Mouse (Mus musculus): ENCODE measurements at regions not wholly inside any gene's neighbourhood (a gene's known extent, or its start where the extent isn't known, plus 50 kb on each side); places are given as distances from the start of the nearest gene placed in this dataset.

DNA sequence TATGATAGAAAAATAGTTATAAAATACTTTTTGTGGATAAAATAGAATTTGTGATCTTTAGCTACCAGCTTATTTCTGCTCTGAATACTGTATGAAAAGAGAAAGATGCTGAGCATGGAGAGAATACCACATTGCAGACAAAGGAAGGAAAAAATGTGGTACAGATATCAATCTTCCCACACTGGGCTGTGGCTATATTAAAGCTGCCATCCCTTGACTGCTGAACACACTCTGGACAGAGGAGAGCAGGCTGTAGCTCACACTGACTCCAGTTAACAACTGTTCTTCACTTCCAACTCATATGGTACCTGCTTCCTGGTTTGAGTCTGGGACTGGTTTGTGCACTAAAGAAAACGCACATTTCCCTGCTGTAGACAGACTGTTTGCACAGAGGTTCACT is 76.7 kb upstream of the Try4 start:
- Histone ChIP-seq H3K27ac (ENCODE audit: low read depth, low read length) (no peak overlapping the region), H3K36me3 (ENCODE audit: control insufficient read depth, insufficient read depth, low read length) (no peaks in the 10 kb centered on the region), H3K4me2 (ENCODE audit: low read depth, low read length) (no peak overlapping the region), H3K4me1 (ENCODE audit: control insufficient read depth, insufficient read depth, low read length) (no peaks in the 10 kb centered on the region), H3K9me3 (ENCODE audit: control insufficient read depth, low read length) (no peaks in the 10 kb centered on the region), H3K9ac (replicated peaks; ENCODE audit: low read depth, low read length) (no peak overlapping the region), H3K4me3 (ENCODE audit: low read depth, low read length) (no peak overlapping the region), H3K27me3 (ENCODE audit: control insufficient read depth, insufficient read depth, low read length) (no peaks in the 10 kb centered on the region)
- 65% methylated on average over 1 of the region's 1 CpGs for WGBS
- ATAC-seq (ENCODE audit: low read depth): no peak

DNA sequence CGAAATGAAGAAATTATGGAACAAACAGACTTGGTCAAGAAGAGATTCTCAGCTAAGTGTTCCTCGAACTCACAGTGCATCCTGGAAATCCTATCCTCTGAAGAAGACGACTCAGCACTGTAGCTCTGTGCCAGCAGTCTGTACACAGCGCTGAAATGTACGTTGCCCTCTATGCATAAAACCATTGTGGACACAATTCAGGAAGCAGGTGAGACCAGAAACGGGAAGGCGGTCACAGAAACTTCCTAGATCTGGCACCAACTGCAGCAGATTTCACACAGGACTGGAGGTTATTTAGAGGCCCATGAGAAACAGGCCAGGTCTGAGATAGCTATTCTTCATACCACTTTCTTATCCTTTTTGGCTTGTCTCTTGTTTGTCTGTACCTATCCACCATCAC is 83.7 kb upstream of the Try4 start:
- Histone ChIP-seq H3K4me3 (ENCODE audit: low read depth, low read length) (no peak overlapping the region), H3K9ac (replicated peaks; ENCODE audit: low read depth, low read length) (no peak overlapping the region), H3K4me1 (ENCODE audit: control insufficient read depth, insufficient read depth, low read length) (no peaks in the 10 kb centered on the region), H3K9me3 (ENCODE audit: control insufficient read depth, low read length) (no peaks in the 10 kb centered on the region), H3K27me3 (ENCODE audit: control insufficient read depth, insufficient read depth, low read length) (no peaks in the 10 kb centered on the region), H3K4me2 (ENCODE audit: low read depth, low read length) (no peak overlapping the region), H3K27ac (ENCODE audit: low read depth, low read length) (no peak overlapping the region), H3K36me3 (ENCODE audit: control insufficient read depth, insufficient read depth, low read length) (no peaks in the 10 kb centered on the region)
- ATAC-seq (ENCODE audit: low read depth): no peak
- 90% methylated on average over 7 of the region's 7 CpGs for WGBS

GRCm38 (mm10) chr6:41215857-41216256 is 86.2 kb upstream of the Try4 start:
- no peaks in the 10 kb centered on the region for H3K27me3 ChIP-seq (ENCODE audit: control insufficient read depth, insufficient read depth, low read length)
- WGBS: 87% methylated on average over 4 of the region's 4 CpGs
- no peak for ATAC-seq (ENCODE audit: low read depth)

GRCm38 (mm10) chr6:41205864-41206263 is 96.2 kb upstream of the Try4 start:
- H3K4me3 ChIP-seq (ENCODE audit: low read depth, low read length): no peak overlapping the region
- H3K4me2 ChIP-seq (ENCODE audit: low read depth, low read length): no peak overlapping the region
- ATAC-seq (ENCODE audit: low read depth): no peak
- no peaks in the 10 kb centered on the region for H3K4me1 ChIP-seq (ENCODE audit: control insufficient read depth, insufficient read depth, low read length)
- 79% methylated on average over 4 of the region's 4 CpGs for WGBS
- H3K36me3 ChIP-seq (ENCODE audit: control insufficient read depth, insufficient read depth, low read length): no peaks in the 10 kb centered on the region
- no peak overlapping the region for H3K27ac ChIP-seq (ENCODE audit: low read depth, low read length)
- H3K9ac ChIP-seq (replicated peaks; ENCODE audit: low read depth, low read length): no peak overlapping the region
- no peaks in the 10 kb centered on the region for H3K27me3 ChIP-seq (ENCODE audit: control insufficient read depth, insufficient read depth, low read length)
- no peaks in the 10 kb centered on the region for H3K9me3 ChIP-seq (ENCODE audit: control insufficient read depth, low read length)

More at GRCm38 (mm10) chr6:41215857-41216256, 86.2 kb upstream of the Try4 start:
- H3K27ac ChIP-seq (ENCODE audit: low read depth, low read length): no peak overlapping the region
- no peak overlapping the region for H3K4me2 ChIP-seq (ENCODE audit: low read depth, low read length)
- H3K9ac ChIP-seq (replicated peaks; ENCODE audit: low read depth, low read length): no peak overlapping the region
- no peaks in the 10 kb centered on the region for H3K9me3 ChIP-seq (ENCODE audit: control insufficient read depth, low read length)
- H3K4me3 ChIP-seq (ENCODE audit: low read depth, low read length): no peak overlapping the region
- no peaks in the 10 kb centered on the region for H3K4me1 ChIP-seq (ENCODE audit: control insufficient read depth, insufficient read depth, low read length)
- no peaks in the 10 kb centered on the region for H3K36me3 ChIP-seq (ENCODE audit: control insufficient read depth, insufficient read depth, low read length)

- 88% methylated on average over 1 of the region's 1 CpGs for WGBS
- H3K9ac ChIP-seq (replicated peaks; ENCODE audit: low read depth, low read length): no peak overlapping the region
- H3K27me3 ChIP-seq (ENCODE audit: control insufficient read depth, insufficient read depth, low read length): no peaks in the 10 kb centered on the region
- ATAC-seq (ENCODE audit: low read depth): no peak
- no peaks in the 10 kb centered on the region for H3K9me3 ChIP-seq (ENCODE audit: control insufficient read depth, low read length)
- H3K36me3 ChIP-seq (ENCODE audit: control insufficient read depth, insufficient read depth, low read length): no peaks in the 10 kb centered on the region
- no peak overlapping the region for H3K4me2 ChIP-seq (ENCODE audit: low read depth, low read length)
- H3K4me3 ChIP-seq (ENCODE audit: low read depth, low read length): no peak overlapping the region
- H3K27ac ChIP-seq (ENCODE audit: low read depth, low read length): no peak overlapping the region
- H3K4me1 ChIP-seq (ENCODE audit: control insufficient read depth, insufficient read depth, low read length): no peaks in the 10 kb centered on the region
Measured at GRCm38 (mm10) chr6:41202882-41203281, 99.2 kb upstream of the Try4 start.

DNA sequence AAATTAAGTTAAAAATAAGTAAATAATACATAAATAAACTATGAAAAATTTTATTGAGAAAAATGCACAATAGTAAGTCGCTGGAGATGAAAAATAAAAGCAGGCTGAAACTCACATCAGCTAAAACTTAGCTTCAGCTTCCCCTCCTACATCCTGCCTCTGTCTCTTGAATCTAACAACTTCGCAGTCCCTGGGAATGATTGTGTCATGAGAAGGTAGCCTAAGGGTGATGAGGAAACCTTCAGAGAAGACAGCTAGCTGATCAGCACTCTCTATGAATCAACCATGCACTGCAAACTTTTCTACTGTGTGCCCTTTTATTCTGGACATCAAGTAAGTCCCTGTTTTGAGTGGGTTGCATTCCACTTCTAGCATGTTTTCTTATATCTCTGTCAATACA is 99.8 kb upstream of the Try4 start:
- no peaks in the 10 kb centered on the region for H3K27me3 ChIP-seq (ENCODE audit: control insufficient read depth, insufficient read depth, low read length)
- no peak overlapping the region for H3K27ac ChIP-seq (ENCODE audit: low read depth, low read length)
- H3K9me3 ChIP-seq (ENCODE audit: control insufficient read depth, low read length): no peaks in the 10 kb centered on the region
- H3K9ac ChIP-seq (replicated peaks; ENCODE audit: low read depth, low read length): no peak overlapping the region
- H3K4me3 ChIP-seq (ENCODE audit: low read depth, low read length): no peak overlapping the region
- ATAC-seq (ENCODE audit: low read depth): no peak
- 85% methylated on average over 2 of the region's 2 CpGs for WGBS
- H3K4me1 ChIP-seq (ENCODE audit: control insufficient read depth, insufficient read depth, low read length): no peaks in the 10 kb centered on the region
- no peaks in the 10 kb centered on the region for H3K36me3 ChIP-seq (ENCODE audit: control insufficient read depth, insufficient read depth, low read length)
- no peak overlapping the region for H3K4me2 ChIP-seq (ENCODE audit: low read depth, low read length)

GRCm38 (mm10) chr6:41194464-41194863 is 107.6 kb upstream of the Try4 start:
- Histone ChIP-seq H3K4me1 (ENCODE audit: control insufficient read depth, insufficient read depth, low read length) (no peaks in the 10 kb centered on the region), H3K4me3 (ENCODE audit: low read depth, low read length) (no peak overlapping the region), H3K27ac (ENCODE audit: low read depth, low read length) (no peak overlapping the region), H3K9me3 (ENCODE audit: control insufficient read depth, low read length) (no peaks in the 10 kb centered on the region), H3K36me3 (ENCODE audit: control insufficient read depth, insufficient read depth, low read length) (no peaks in the 10 kb centered on the region), H3K4me2 (ENCODE audit: low read depth, low read length) (no peak overlapping the region), H3K27me3 (ENCODE audit: control insufficient read depth, insufficient read depth, low read length) (no peaks in the 10 kb centered on the region), H3K9ac (replicated peaks; ENCODE audit: low read depth, low read length) (no peak overlapping the region)
- 59% methylated on average over 1 of the region's 1 CpGs for WGBS
- no peak for ATAC-seq (ENCODE audit: low read depth)

GRCm38 (mm10) chr6:41191734-41192326 is 110.2 kb upstream of the Try4 start:
- no peaks in the 10 kb centered on the region for H3K27me3 ChIP-seq (ENCODE audit: control insufficient read depth, insufficient read depth, low read length)
- H3K4me1 ChIP-seq (ENCODE audit: control insufficient read depth, insufficient read depth, low read length): no peaks in the 10 kb centered on the region
- H3K4me2 ChIP-seq (ENCODE audit: low read depth, low read length): no peak overlapping the region
- no peaks in the 10 kb centered on the region for H3K36me3 ChIP-seq (ENCODE audit: control insufficient read depth, insufficient read depth, low read length)
- H3K9me3 ChIP-seq (ENCODE audit: control insufficient read depth, low read length): no peaks in the 10 kb centered on the region
- H3K9ac ChIP-seq (replicated peaks; ENCODE audit: low read depth, low read length): no peak overlapping the region
- no peak overlapping the region for H3K27ac ChIP-seq (ENCODE audit: low read depth, low read length)
- H3K4me3 ChIP-seq (ENCODE audit: low read depth, low read length): no peak overlapping the region
- ATAC-seq (ENCODE audit: low read depth): peak; percentile 34
- 95% methylated on average over 1 of the region's 1 CpGs for WGBS

GRCm38 (mm10) chr6:41188910-41189309 is 113.2 kb upstream of the Try4 start:
- WGBS: 83% methylated on average over 2 of the region's 2 CpGs
- Histone ChIP-seq H3K9ac (replicated peaks; ENCODE audit: low read depth, low read length) (no peak overlapping the region), H3K27me3 (ENCODE audit: control insufficient read depth, insufficient read depth, low read length) (no peaks in the 10 kb centered on the region), H3K4me1 (ENCODE audit: control insufficient read depth, insufficient read depth, low read length) (no peaks in the 10 kb centered on the region), H3K27ac (ENCODE audit: low read depth, low read length) (no peak overlapping the region), H3K9me3 (ENCODE audit: control insufficient read depth, low read length) (no peaks in the 10 kb centered on the region), H3K4me2 (ENCODE audit: low read depth, low read length) (no peak overlapping the region), H3K4me3 (ENCODE audit: low read depth, low read length) (no peak overlapping the region), H3K36me3 (ENCODE audit: control insufficient read depth, insufficient read depth, low read length) (no peaks in the 10 kb centered on the region)
- ATAC-seq (ENCODE audit: low read depth): no peak

All from neural tube, embryonic 14.5 days (tissue).